Mouse (Mus musculus) left cerebral cortex, adult 9 months (tissue): ENCODE results near the gene Il1rapl1.

Experiments
- DNase-seq, 2 experiments: peaks; one replicate each; pipeline ENCODE4 v3.0.0; 2022; ENCODE audit warnings: low spot score in 2 of 2

Gene Il1rapl1

GRCm38 (mm10) chrX:88115609-88116073 is at the start of gene Il1rapl1:
Gene Il1rapl1, minus strand, starts transcription at chrX:88115645.
- peak in 1 of 2 experiments; percentile 47 for DNase-seq

DNA sequence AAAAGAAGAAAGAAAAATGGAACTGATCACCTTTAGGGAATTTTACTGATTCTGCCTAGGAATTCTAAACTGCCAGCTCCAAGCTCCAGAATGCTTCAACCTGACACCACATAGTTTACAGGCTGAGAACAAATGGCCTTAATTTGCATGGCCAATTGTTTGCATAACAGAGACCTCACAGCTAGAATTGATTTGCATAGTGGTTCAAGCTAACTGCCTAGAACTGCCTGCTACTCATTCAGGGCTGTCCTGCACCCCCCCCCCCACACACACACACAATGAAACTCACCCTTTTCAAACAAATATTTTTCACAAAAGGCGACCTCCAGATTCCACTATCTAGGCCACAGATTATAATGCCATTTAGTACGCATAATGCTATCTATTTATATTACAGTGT is 42.6 kb upstream of the Il1rapl1 start:
- no peak for DNase-seq

GRCm38 (mm10) chrX:88125612-88126011 is 10.2 kb upstream of the Il1rapl1 start:
- DNase-seq, result no peak

DNA sequence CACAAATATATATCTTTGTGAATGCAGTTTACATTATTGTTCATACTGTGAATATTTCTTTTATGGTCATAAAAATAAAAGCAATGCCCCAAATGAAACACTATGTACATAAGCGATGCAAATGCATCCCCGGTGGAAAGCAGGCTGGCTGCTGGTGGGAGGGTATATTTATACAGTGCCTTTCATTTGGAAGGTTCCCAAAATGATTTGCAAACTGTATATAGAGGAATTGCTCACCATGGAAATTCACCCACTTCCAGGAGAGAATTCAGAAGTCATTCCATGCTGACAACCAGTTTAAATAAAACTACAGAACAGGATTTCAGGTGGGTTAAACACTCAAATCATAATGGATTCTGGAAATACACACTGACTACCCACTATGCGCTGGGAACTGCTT is 4.6 kb upstream of the Il1rapl1 start:
- no peak for DNase-seq

GRCm38 (mm10) chrX:88117858-88118257 is 2.4 kb upstream of the Il1rapl1 start:
- DNase-seq, result no peak

GRCm38 (mm10) chrX:88116326-88116725 is 881 bp upstream of the Il1rapl1 start:
- DNase-seq, result no peak

- DNase-seq, result no peak
Observed at GRCm38 (mm10) chrX:88113561-88113960, 1.9 kb downstream of the Il1rapl1 start.

DNA sequence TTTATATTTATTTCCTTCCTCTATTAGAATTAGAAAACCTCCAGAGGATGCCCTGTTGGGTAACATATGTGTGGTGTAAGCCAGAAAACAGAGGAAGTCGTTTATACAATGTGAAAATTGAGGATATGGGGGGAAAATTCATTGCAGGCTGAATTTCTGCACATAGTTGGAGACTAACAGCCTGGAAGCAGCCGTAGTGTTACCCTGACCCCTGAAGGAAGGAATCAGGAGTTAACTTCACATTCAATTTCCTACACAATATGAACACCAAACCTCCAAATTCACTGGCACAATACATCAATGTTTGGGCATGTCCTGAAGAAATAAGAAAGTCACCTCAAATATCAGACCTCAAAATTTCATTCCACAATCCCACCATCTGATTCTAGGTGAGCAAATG is 3.2 kb downstream of the Il1rapl1 start:
- no peak for DNase-seq

DNA sequence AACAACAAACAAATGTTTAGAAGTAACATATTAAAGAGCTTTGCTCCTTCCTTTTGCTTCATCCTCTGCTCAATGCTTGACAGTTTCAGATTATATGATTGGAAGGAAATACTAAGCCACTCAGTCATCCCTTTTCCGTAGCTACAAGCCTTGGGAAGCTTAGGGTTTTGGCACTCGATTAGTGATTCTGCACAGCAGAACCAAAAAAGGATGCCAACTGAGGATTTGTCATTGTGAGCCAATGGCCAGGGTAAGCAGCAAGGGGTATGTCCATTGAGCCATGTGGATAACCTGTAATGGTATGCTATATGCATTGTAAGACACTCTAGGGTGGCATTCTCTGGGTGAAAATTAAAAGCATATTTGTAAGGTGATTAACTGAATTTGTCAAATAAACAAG is 5.7 kb downstream of the Il1rapl1 start:
- no peak for DNase-seq

- no peak for DNase-seq
Observed at GRCm38 (mm10) chrX:88093936-88094569, 21.4 kb downstream of the Il1rapl1 start.

GRCm38 (mm10) chrX:88089873-88090272 is 25.6 kb downstream of the Il1rapl1 start:
- no peak for DNase-seq

- peak in 1 of 2 experiments; percentile 42 for DNase-seq
Observed at GRCm38 (mm10) chrX:88072741-88073419, 42.6 kb downstream of the Il1rapl1 start.

DNA sequence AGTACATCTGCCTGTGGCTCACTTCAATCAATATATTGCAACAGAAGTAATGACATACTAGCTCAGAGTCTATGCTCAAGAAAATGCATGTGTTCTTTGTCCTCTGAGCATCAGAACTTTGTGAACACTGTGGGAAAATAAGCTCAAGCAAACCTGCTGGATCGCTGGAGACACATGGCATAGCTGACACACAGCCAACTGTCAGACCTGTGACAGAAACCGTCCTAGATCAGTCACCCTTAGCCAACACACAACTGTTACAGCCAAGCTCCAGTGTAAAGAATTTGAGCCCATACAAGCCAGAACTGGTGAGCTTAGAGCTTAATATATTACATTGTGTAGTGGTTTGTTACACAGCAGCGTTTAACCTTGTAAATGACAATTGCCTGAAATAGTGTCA is 45.1 kb downstream of the Il1rapl1 start:
- DNase-seq, result no peak

- peak in 1 of 2 experiments; percentile 7 for DNase-seq
Observed at GRCm38 (mm10) chrX:88043556-88043955, 71.9 kb downstream of the Il1rapl1 start.

GRCm38 (mm10) chrX:88038984-88039383 is 76.5 kb downstream of the Il1rapl1 start:
- DNase-seq, result peak; percentile 11 to 15

DNA sequence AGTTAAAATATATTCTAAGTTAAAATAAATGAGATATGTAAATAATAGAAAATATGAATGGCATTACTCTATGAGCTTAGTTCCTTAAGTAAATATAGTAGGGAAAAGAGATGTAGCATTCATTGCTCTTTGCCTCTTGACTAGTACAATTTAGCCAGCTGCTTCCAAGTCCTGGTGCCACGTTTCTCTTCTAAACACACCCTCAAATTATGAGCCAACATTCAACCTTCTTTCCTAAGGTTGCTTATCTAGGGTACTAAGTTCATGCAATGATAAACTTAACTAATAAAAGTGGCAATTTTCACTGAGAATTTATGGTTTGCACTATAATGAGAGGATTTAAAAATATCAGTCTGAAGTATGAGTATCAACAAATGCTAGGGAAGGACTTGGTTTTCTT is 218.3 kb downstream of the Il1rapl1 start:
- no peak for DNase-seq

GRCm38 (mm10) chrX:87891916-87892315 is 223.5 kb downstream of the Il1rapl1 start:
- DNase-seq, result no peak

DNA sequence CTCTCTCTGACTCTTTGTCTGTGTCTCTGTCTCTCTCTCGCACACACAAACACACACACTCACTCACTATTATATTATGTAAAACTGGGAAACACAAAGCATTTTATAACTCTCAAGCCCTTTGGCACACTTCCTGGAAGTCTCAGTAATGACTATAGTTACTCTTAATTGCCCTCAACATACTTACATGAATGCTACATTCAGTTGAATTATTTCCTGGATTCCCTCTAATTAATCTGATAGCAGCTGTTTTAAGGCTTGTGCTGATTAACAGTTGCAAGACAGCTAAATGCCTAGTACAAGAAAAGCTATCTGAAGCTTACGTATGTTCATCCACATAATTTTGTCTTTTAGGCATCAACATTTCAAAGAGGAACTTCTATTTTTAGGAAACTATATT is 261.3 kb downstream of the Il1rapl1 start:
- DNase-seq, result peak in 1 of 2 experiments; percentile 3

GRCm38 (mm10) chrX:87813884-87814283 is 301.6 kb downstream of the Il1rapl1 start:
- DNase-seq, result no peak

DNA sequence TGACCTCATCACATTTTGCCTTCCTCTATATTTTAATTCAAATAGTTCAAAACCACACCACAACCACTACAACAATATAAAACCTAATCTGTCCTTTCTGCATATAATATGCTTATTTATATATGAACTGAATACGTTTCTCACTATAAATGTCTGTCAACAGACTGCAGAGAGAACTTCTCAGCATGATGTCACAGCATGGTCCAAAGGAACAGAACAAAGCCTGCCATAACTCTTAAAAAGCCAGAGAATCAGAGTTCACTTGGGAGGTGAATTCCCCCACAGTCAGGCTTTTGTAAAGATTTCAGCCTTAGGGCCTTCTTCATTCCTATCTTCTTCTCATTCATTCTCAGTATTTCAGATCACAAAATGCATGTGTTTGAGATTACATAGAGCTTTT is 307.7 kb downstream of the Il1rapl1 start:
- DNase-seq, result no peak

DNA sequence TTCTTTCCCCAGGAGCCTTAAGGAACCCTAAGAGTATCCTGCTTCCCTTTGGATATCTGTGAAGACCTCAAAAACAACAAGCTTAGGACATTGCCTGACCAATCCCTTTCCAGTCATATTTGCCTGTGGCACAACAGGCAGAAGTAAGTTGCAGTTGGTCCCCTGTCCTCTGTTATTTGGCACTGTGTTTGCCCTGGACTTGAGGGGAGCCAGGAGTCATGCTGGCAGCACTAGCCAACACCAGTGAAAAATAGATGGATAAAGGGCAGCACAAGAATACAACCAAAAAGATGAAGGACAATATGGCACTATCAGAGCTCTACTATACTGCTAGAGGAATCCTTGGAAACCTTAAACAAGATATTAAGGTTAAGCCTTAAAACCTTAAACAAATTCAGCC is 322.4 kb downstream of the Il1rapl1 start:
- no peak for DNase-seq

GRCm38 (mm10) chrX:87710589-87710988 is 404.9 kb downstream of the Il1rapl1 start:
- DNase-seq, result peak; percentile 5 to 69

DNA sequence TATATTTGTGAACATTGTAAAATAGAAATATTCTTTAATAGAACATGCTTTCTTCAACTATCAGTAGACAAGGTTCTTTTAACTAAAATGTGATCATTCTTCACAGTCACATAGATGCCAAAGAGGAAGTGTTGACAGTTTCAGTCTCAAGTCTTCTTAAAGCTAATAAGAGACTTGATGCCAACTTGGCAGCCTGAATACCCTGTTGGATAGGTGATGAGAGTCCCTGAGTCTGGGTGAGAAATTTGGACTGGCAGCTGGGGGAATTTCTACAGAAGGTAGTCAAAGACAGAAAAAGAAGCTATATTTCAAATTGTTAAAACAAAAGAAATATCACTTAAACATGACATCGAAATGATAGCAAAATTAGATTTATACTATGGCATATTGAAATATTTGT is 451.6 kb downstream of the Il1rapl1 start:
- no peak for DNase-seq
